Mouse (Mus musculus) CH12.LX (cell line): ENCODE data around the gene Plekha6. TPM values are rescaled to one million over a fixed set of nuclear protein-coding genes. Genes with fewer than 3 reads are reported as not detected.

Experiments used
- DNase-seq: peaks from one replicate; pipeline ENCODE4 v3.0.0-alpha.2; 2013; ENCODE audit errors: extremely low read depth
- H3K27ac ChIP-seq: 2 replicates; pipeline ENCODE4 v1.5.1; 2012; ENCODE audit warnings: low read depth, mild to moderate bottlenecking, control low read depth, moderate library complexity; ENCODE audit not compliant: insufficient read depth
- H3K27me3 ChIP-seq: replicated peaks from 2 replicates; pipeline ENCODE3; 2012; ENCODE audit warnings: inconsistent platforms
- H3K36me3 ChIP-seq, 2 experiments: replicated peaks in 1 of 2; 2 replicates each; pipeline versions ENCODE3 to v1.6.1; 2012; ENCODE audit warnings: inconsistent platforms in 1 of 2, low read length in 1 of 2, mild to moderate bottlenecking in 1 of 2, mixed read lengths in 1 of 2, moderate library complexity in 1 of 2; ENCODE audit not compliant: control insufficient read depth in 1 of 2, insufficient read depth in 1 of 2
- H3K4me1 ChIP-seq, 2 experiments: 2 replicates each; pipeline ENCODE4 v1.6.1; 2012; ENCODE audit warnings: inconsistent platforms in 1 of 2, moderate library complexity in 1 of 2; ENCODE audit not compliant: insufficient read depth in 2 of 2, control insufficient read depth in 1 of 2
- H3K4me2 ChIP-seq: 2 replicates; pipeline ENCODE4 v1.6.1; 2012; ENCODE audit warnings: low read depth, mild to moderate bottlenecking, control low read depth; ENCODE audit not compliant: poor library complexity, insufficient read depth, severe bottlenecking
- H3K4me3 ChIP-seq, 3 experiments: fragments of 150-350 bp in 1 of 3; sonication (generic) in 1 of 3; replicated peaks in 1 of 3; 2 replicates each; pipeline versions ENCODE3 to v1.5.1; 2011 to 2012; ENCODE audit warnings: low read depth in 2 of 3, low read length in 2 of 3, mild to moderate bottlenecking in 2 of 3, moderate library complexity in 2 of 3, control low read depth in 1 of 3, improper control_type of control experiment in 1 of 3, inconsistent platforms in 1 of 3, mixed read lengths in 1 of 3; ENCODE audit not compliant: poor library complexity in 1 of 3
- H3K79me2 ChIP-seq: replicated peaks from 2 replicates; pipeline ENCODE4 v1.6.1; 2012; ENCODE audit warnings: mild to moderate bottlenecking, moderate library complexity; ENCODE audit not compliant: control insufficient read depth, poor library complexity, insufficient read depth, severe bottlenecking; ENCODE audit errors: extremely low read depth
- H3K9ac ChIP-seq: 2 replicates; pipeline ENCODE4 v1.6.1; 2012; ENCODE audit warnings: low read depth, mild to moderate bottlenecking, control low read depth, moderate library complexity; ENCODE audit not compliant: insufficient read depth
- H3K9me3 ChIP-seq: replicated peaks from 2 replicates; pipeline ENCODE3; 2012; ENCODE audit warnings: low read length, inconsistent platforms, mixed read lengths
- CTCF ChIP-seq, 2 experiments: IDR thresholded peaks in 1 of 2; conservative IDR thresholded peaks in 1 of 2; 2 replicates each; pipeline ENCODE4 v1.5.1; 2011 to 2012; ENCODE audit warnings: low read depth in 2 of 2, low read length in 2 of 2, improper control_type of control experiment in 1 of 2, inconsistent platforms in 1 of 2, mild to moderate bottlenecking in 1 of 2, moderate library complexity in 1 of 2
- E2F4 ChIP-seq: IDR thresholded peaks from 2 replicates; pipeline ENCODE4 v1.6.1; 2011; ENCODE audit warnings: low read depth, low read length, improper control_type of control experiment; ENCODE audit not compliant: insufficient replicate concordance
- ELF1 ChIP-seq: IDR thresholded peaks from 2 replicates; pipeline ENCODE4 v1.6.1; 2014; ENCODE audit warnings: low read depth, mild to moderate bottlenecking, inconsistent platforms, low read length, improper control_type of control experiment
- EP300 ChIP-seq: IDR thresholded peaks from 2 replicates; pipeline ENCODE4 v1.6.1; 2011; ENCODE audit warnings: low read length, improper control_type of control experiment
- ETS1 ChIP-seq: conservative IDR thresholded peaks from 2 replicates; pipeline ENCODE4 v1.6.1; 2012; ENCODE audit warnings: low read depth, mild to moderate bottlenecking, inconsistent platforms, low read length, improper control_type of control experiment, moderate library complexity
- GABPA ChIP-seq: IDR thresholded peaks from 2 replicates; pipeline ENCODE4 v1.6.1; 2012; ENCODE audit warnings: low read depth, low read length, improper control_type of control experiment, inconsistent platforms; ENCODE audit not compliant: insufficient replicate concordance
- HCFC1 ChIP-seq: IDR thresholded peaks from 2 replicates; pipeline ENCODE4 v1.6.1; 2012; ENCODE audit warnings: low read depth, mild to moderate bottlenecking, inconsistent platforms, low read length, improper control_type of control experiment
- IRF4 ChIP-seq: IDR thresholded peaks from 2 replicates; pipeline ENCODE4 v1.6.1; 2014; ENCODE audit warnings: low read depth, mild to moderate bottlenecking, inconsistent platforms, low read length, improper control_type of control experiment
- KAT2A ChIP-seq: IDR thresholded peaks from 2 replicates; pipeline ENCODE4 v1.6.1; 2012; ENCODE audit warnings: low read length, improper control_type of control experiment, inconsistent platforms; ENCODE audit not compliant: insufficient replicate concordance
- MAFK ChIP-seq: IDR thresholded peaks from 2 replicates; pipeline ENCODE4 v1.6.1; 2011; ENCODE audit warnings: low read length, improper control_type of control experiment; ENCODE audit not compliant: insufficient replicate concordance
- MEF2A ChIP-seq: IDR thresholded peaks from 2 replicates; pipeline ENCODE4 v1.6.1; 2014; ENCODE audit warnings: low read depth, mild to moderate bottlenecking, inconsistent platforms, low read length, improper control_type of control experiment, borderline replicate concordance
- MXI1 ChIP-seq: IDR thresholded peaks from 2 replicates; pipeline ENCODE4 v1.6.1; 2011; ENCODE audit warnings: mild to moderate bottlenecking, low read depth, low read length, improper control_type of control experiment
- MYC ChIP-seq: IDR thresholded peaks from 2 replicates; pipeline ENCODE4 v1.6.1; 2011; ENCODE audit warnings: low read depth, mild to moderate bottlenecking, improper control_type of control experiment, low read length
- NRF1 ChIP-seq: IDR thresholded peaks from 2 replicates; pipeline ENCODE4 v1.6.1; 2014; ENCODE audit warnings: low read depth, mild to moderate bottlenecking, inconsistent platforms, low read length, improper control_type of control experiment, moderate library complexity
- POLR2A ChIP-seq: IDR thresholded peaks from 2 replicates; pipeline ENCODE4 v1.6.1; 2011; ENCODE audit warnings: low read depth, mild to moderate bottlenecking, improper control_type of control experiment, low read length
- POLR2AphosphoS2 ChIP-seq: IDR thresholded peaks from 2 replicates; pipeline ENCODE4 v1.6.1; 2011; ENCODE audit warnings: low read depth, low read length, improper control_type of control experiment
- SIN3A ChIP-seq: IDR thresholded peaks from 2 replicates; pipeline ENCODE4 v1.6.1; 2012; ENCODE audit warnings: low read length, improper control_type of control experiment, inconsistent platforms
- TBP ChIP-seq: conservative IDR thresholded peaks from 2 replicates; pipeline ENCODE4 v1.6.1; 2011; ENCODE audit warnings: low read depth, low read length, improper control_type of control experiment
- UBTF ChIP-seq: IDR thresholded peaks from 2 replicates; pipeline ENCODE4 v1.6.1; 2012; ENCODE audit warnings: low read depth, mild to moderate bottlenecking, inconsistent platforms, low read length, improper control_type of control experiment, moderate library complexity
- ZC3H11A ChIP-seq: IDR thresholded peaks from 2 replicates; pipeline ENCODE4 v1.6.1; 2012; ENCODE audit warnings: low read depth, mild to moderate bottlenecking, inconsistent platforms, low read length, improper control_type of control experiment
- ZKSCAN1 ChIP-seq: IDR thresholded peaks from 2 replicates; pipeline ENCODE4 v1.6.1; 2012; ENCODE audit warnings: low read depth, inconsistent platforms, low read length, improper control_type of control experiment, borderline replicate concordance
- ZNF384 ChIP-seq: IDR thresholded peaks from 2 replicates; pipeline ENCODE4 v1.6.1; 2012; ENCODE audit warnings: low read depth, low read length, improper control_type of control experiment, inconsistent platforms
- dilution Hi-C: fragments of 300-500 bp; cut with MboI; formaldehyde crosslinking; loops from 2 replicates; pipeline ENCODE4 v1.14.3; 2020; ENCODE audit warnings: low sequenced_read_pairs; ENCODE audit not compliant: extremely low pct_unique_long_range_greater_than_20kb, extremely low pct_ligation_motif_present
- in situ Hi-C: fragments of 300-500 bp; cut with MboI; formaldehyde crosslinking; loops from 3 replicates; pipeline ENCODE4 v1.14.3; 2019; ENCODE audit warnings: low sequenced_read_pairs, low pct_ligation_motif_present, low pct_unique_long_range_greater_than_20kb, mixed read lengths
- polyA plus RNA-seq: library from polyadenylated mRNA; unstranded; fragments of >175 nt; gene quantifications from 2 replicates; pipeline ENCODE4 v1.2.1, GENCODE M21; 2012; ENCODE audit warnings: low read depth; ENCODE audit not compliant: insufficient read length
- total RNA-seq, 2 experiments: library from RNA; depleted of rRNA; stranded (reverse); fragments of 300-350 nt in 1 of 2; fragments of >200 nt in 1 of 2; gene quantifications; 2 replicates each; pipeline ENCODE4 v1.2.3; 2012 to 2014

The Plekha6 gene
- total and polyA plus RNA-seq, 3 experiments, result 0.07 TPM; not detected in 2

DNA sequence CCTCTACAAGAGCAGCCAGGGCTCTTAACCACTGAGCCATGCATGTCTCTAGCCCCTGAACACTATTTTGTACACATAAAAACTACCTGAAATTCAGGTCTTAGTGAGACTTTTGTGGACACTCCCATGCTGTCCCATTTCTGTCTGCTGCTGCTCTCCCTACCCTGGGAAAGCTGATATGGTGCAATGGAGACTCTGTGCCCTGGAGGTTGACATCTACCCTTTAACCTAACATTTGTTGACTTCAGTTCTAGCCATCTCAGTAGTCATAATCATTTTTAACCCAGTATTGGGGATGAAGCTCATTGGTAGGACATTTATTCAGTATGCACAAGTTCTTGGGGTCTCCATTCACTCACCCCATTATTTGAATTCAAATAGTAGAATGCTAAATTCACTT, 60.7 kb downstream of the Plekha6 start:
- Histone ChIP-seq H3K4me3 (no peak overlapping the region), H3K27ac (no peak overlapping the region), H3K9ac (no peak overlapping the region), H3K4me1 (no peaks in the 10 kb centered on the region), H3K9me3 (no peaks in the 10 kb centered on the region), H3K4me2 (no peak overlapping the region), H3K27me3 (peaks cover 93% of the 10 kb centered on the region), H3K36me3 (no peaks in the 10 kb centered on the region), H3K79me2 (no peaks in the 10 kb centered on the region)
- DNase-seq, result no peak
- in situ Hi-C loops (no loop called here), dilution Hi-C loops (no loop called here)
- TF ChIP-seq NRF1, result no peak
- no peak for TF ChIP-seq CTCF (conservative IDR thresholded peaks at IDR 0.05 in 1 of 2, IDR thresholded peaks at IDR 0.05 in 1 of 2; ENCODE audit: low read depth in 2 of 2, low read length in 2 of 2)
- no peak for TF ChIP-seq MXI1
- no peak for TF ChIP-seq MYC
- no peak for TF ChIP-seq MEF2A
- TF ChIP-seq ETS1, result no peak
- no peak for TF ChIP-seq E2F4
- no peak for TF ChIP-seq ZKSCAN1
- no peak for TF ChIP-seq UBTF
- no peak for TF ChIP-seq ZC3H11A
- no peak for TF ChIP-seq ZNF384
- TF ChIP-seq POLR2AphosphoS2, result no peak
- no peak for TF ChIP-seq MAFK
- TF ChIP-seq GABPA, result no peak
- no peak for TF ChIP-seq TBP
- no peak for TF ChIP-seq KAT2A
- TF ChIP-seq IRF4, result no peak
- no peak for TF ChIP-seq HCFC1
- no peak for TF ChIP-seq SIN3A

DNA sequence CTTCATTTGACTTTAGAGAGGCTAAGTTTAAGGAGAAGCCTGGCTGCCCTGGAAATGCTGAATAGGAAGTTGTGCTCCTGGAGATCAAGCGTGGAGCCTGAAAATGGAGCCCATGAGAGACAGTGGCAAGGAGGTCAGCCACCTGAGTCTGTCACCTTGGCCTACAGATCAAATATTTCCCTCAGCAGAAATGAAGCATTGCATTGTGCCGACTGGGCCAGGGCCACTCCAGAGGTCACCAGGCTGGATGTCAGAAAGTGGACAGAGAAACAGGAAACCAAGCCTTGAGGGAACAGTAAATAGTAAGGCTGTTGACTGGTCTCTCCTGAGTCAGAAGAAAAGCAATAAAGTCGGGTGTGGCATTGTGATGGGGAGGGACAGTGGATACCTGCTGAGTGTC, 61.1 kb downstream of the Plekha6 start:
- H3K4me3 ChIP-seq, result no peak overlapping the region
- no peak overlapping the region for H3K27ac ChIP-seq
- no peak overlapping the region for H3K9ac ChIP-seq
- no peaks in the 10 kb centered on the region for H3K4me1 ChIP-seq
- no peak for DNase-seq
- H3K9me3 ChIP-seq, result no peaks in the 10 kb centered on the region
- no peaks in the 10 kb centered on the region for H3K36me3 ChIP-seq
- no peak overlapping the region for H3K4me2 ChIP-seq
- in situ Hi-C loops (no loop called here), dilution Hi-C loops (no loop called here)
- TF ChIP-seq POLR2A (no peak), ELF1 (no peak), EP300 (no peak)
- H3K79me2 ChIP-seq, result no peaks in the 10 kb centered on the region
- H3K27me3 ChIP-seq, result peaks cover 93% of the 10 kb centered on the region
